Mouse (Mus musculus): ENCODE results near the gene Asic2.

DNA sequence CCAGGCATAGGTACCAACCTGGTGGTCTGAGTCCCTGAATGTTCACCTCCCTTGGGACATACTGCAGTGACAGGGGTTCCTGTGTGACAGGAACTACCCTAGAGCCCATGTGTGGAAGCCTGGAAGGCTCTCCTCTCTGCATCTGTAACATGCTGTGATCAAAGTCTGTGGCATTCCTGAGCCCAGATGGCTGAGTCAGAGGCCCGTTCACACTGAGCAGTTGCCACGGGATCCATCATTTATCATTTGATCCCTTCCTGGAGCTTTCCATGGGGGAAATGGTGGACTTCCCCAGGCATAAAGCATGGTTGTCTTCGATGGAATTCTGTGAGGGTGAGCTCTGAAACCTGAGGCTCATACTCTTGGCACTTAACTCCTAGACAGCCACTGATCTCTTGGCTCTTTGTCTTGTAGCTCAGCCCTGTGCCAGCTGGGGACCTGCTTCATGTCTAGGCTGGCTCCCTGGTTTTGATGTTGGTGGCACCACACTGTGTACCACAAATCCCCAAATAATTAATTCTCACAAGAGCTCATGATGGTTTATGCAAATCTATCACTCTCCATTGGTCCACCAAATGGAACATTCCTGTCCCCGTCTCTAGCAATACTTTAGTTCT lies 1054.7 kb downstream of the Asic2 start:
- no peak for TF ChIP-seq CTCF (IDR thresholded peaks at IDR 0.05; ENCODE audit: control insufficient read depth, insufficient read depth, low read length)
- TF ChIP-seq POLR2A (IDR thresholded peaks at IDR 0.05; ENCODE audit: borderline replicate concordance, control insufficient read depth, low read depth, low read length) = no peak
